Mouse (Mus musculus): ENCODE measurements around the gene Taok3. TPM values are rescaled to one million over a fixed set of nuclear protein-coding genes. Genes with fewer than 3 reads are reported as not detected.

Taok3 gene
- polyA plus RNA-seq, 1 experiment, result 6.3 TPM

- H3K4me1 ChIP-seq (ENCODE audit: control insufficient read depth, insufficient read depth, insufficient read length, low read length), result peaks cover 6% of the 10 kb centered on the region; the same call in 1 of the 2 replicates
- H3K27ac ChIP-seq (replicated peaks; ENCODE audit: low read depth, low read length), result no peak overlapping the region
- no peak overlapping the region for H3K4me3 ChIP-seq (ENCODE audit: insufficient read depth, low read depth, low read length)
These were observed 47.0 kb downstream of the Taok3 start for GRCm38 (mm10) chr5:117166811-117167365.

GRCm38 (mm10) chr5:117168351-117169100 lies 48.6 kb downstream of the Taok3 start:
- Histone ChIP-seq H3K4me3 (ENCODE audit: insufficient read depth, low read depth, low read length) (no peak overlapping the region), H3K27ac (replicated peaks; ENCODE audit: low read depth, low read length) (no peak overlapping the region), H3K4me1 (ENCODE audit: control insufficient read depth, insufficient read depth, insufficient read length, low read length) (0 out of 2 replicates have a peak, but pooled peaks cover 2% of the 10 kb centered on the region)

DNA sequence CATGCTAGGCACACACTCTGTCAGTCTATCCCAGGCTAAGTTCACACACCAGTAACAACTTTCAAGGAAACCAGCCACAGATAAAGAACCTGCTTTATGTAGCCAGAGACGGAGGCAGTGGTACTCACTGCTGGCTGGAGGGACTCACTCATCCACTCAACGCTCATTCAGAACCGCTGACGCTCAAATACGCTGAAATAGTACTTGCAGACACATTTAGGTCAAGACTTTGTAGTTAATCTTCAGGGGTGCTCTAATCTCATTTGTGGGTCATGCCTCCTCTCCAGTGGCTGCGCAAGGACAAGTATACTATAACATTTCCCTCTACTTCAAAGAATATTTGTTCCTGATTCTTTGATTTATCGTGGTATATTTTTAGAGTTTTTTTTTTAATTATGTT lies 54.1 kb downstream of the Taok3 start:
- no peak overlapping the region for H3K27ac ChIP-seq (replicated peaks; ENCODE audit: low read depth, low read length)
- 0 out of 2 replicates have a peak, but pooled peaks cover 2% of the 10 kb centered on the region for H3K4me1 ChIP-seq (ENCODE audit: control insufficient read depth, insufficient read depth, insufficient read length, low read length)
- H3K4me3 ChIP-seq (ENCODE audit: insufficient read depth, low read depth, low read length), result no peak overlapping the region

- Histone ChIP-seq H3K4me1 (ENCODE audit: control insufficient read depth, insufficient read depth, insufficient read length, low read length) (no peaks in the 10 kb centered on the region), H3K27ac (replicated peaks; ENCODE audit: low read depth, low read length) (no peak overlapping the region), H3K4me3 (ENCODE audit: insufficient read depth, low read depth, low read length) (no peak overlapping the region)
These were observed 56.0 kb downstream of the Taok3 start for GRCm38 (mm10) chr5:117175896-117176295.

DNA sequence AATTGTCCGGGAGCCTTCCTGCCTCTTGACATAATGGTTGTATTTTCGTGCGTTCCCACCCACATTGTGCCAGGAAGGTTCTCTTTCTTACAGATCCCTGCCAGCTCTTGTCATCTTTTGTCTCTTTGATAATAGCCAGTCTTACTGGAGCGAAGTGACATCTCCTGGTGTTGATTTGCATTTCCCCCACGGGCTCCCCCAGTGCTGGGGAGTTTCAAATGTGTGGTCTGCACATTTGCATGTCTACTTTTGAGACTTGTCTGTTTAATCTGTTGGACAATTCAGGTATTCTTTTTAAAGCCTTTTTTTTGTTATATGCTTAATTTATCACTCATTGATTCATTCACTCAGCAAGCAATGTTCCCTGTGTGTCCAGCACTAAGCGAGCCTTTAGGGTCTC lies 58.1 kb downstream of the Taok3 start:
- Histone ChIP-seq H3K27ac (replicated peaks; ENCODE audit: low read depth, low read length) (no peak overlapping the region), H3K4me1 (ENCODE audit: control insufficient read depth, insufficient read depth, insufficient read length, low read length) (no peaks in the 10 kb centered on the region), H3K4me3 (ENCODE audit: insufficient read depth, low read depth, low read length) (no peak overlapping the region)

DNA sequence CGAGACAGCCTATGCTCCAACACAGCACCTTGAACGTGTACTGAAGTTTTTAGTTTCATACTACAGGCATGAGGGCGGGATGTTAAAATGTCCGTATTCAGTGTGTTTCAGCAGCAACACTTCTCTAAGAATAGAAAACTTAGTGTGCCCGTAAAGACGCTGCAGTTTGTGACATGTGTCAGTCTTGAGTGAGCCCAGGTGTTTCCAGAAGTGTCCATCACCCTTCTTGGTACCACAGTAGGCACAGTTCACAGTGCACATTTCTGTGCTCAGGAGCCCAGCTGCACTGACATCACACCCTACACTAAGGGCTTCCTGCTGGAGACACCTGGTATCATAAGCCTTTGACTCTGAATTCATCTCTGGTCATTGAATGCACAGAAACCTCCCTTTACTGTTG lies 58.6 kb downstream of the Taok3 start:
- H3K27ac ChIP-seq (replicated peaks; ENCODE audit: low read depth, low read length), result no peak overlapping the region
- no peaks in the 10 kb centered on the region for H3K4me1 ChIP-seq (ENCODE audit: control insufficient read depth, insufficient read depth, insufficient read length, low read length)
- H3K4me3 ChIP-seq (ENCODE audit: insufficient read depth, low read depth, low read length), result no peak overlapping the region

GRCm38 (mm10) chr5:117181921-117182320 lies 62.0 kb downstream of the Taok3 start:
- no peak overlapping the region for H3K4me3 ChIP-seq (ENCODE audit: insufficient read depth, low read depth, low read length)
- no peaks in the 10 kb centered on the region for H3K4me1 ChIP-seq (ENCODE audit: control insufficient read depth, insufficient read depth, insufficient read length, low read length)
- H3K27ac ChIP-seq (replicated peaks; ENCODE audit: low read depth, low read length), result 0 out of 2 replicates have a peak overlapping the region, but pooled peaks have one; percentile 13

DNA sequence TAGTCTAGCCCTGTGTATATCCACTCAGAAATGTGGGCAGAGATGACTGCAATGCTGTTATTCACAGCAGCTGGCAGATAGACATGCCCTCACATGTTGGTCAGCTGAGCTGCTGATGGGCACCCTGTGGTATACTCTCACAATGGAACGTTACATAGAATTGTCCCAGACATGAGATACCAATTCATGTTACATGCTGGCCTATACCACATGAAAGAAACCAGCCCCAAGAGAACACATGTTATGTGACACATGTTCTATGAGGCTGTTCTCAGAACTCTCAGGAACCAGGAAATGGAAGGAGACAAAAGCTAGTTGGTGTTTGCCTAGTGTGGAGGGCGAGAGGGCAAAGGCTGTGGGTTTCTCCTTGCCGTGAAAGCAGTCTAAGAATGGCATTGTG lies 62.5 kb downstream of the Taok3 start:
- Histone ChIP-seq H3K27ac (replicated peaks; ENCODE audit: low read depth, low read length) (no peak overlapping the region), H3K4me3 (ENCODE audit: insufficient read depth, low read depth, low read length) (no peak overlapping the region), H3K4me1 (ENCODE audit: control insufficient read depth, insufficient read depth, insufficient read length, low read length) (no peaks in the 10 kb centered on the region)

DNA sequence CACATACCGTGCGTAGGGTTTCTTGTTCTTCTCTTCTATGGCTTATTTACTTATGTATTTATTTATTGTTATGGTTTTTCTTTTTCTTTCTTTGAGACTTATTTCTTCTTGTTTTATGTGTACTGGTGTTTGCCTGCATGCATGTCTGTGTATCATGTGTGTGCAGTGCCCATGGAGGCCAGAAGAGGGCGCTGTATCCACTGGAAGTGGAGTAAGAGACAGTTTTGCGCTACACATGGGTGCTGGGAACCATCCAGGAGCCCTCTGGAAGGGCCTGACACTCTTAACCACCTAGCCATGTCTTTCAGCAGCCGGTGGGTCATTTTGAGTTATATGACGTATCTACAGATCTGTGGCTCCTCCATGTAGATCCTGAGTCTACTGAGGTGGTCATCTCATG lies 64.9 kb downstream of the Taok3 start:
- H3K27ac ChIP-seq (replicated peaks; ENCODE audit: low read depth, low read length), result no peak overlapping the region
- no peaks in the 10 kb centered on the region for H3K4me1 ChIP-seq (ENCODE audit: control insufficient read depth, insufficient read depth, insufficient read length, low read length)
- no peak overlapping the region for H3K4me3 ChIP-seq (ENCODE audit: insufficient read depth, low read depth, low read length)

DNA sequence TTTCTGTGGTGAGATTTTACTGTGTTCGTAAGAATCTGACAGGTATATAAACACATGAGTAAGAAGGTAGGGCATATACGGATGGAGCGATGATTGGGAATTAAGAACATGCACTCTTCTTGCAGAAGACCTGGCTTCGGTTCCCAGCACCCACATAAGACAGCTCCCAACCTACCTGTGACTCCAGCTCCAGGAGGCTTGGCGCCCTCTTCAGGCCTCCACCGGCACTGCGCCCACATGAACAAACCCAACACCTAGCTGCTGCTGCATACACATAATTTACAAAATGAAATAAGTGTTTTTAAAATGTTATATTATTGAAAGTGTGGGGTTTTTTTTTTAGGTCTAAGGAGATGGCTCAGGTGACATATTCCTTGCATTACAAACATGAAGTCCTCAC lies 65.7 kb downstream of the Taok3 start:
- no peaks in the 10 kb centered on the region for H3K4me1 ChIP-seq (ENCODE audit: control insufficient read depth, insufficient read depth, insufficient read length, low read length)
- no peak overlapping the region for H3K27ac ChIP-seq (replicated peaks; ENCODE audit: low read depth, low read length)
- no peak overlapping the region for H3K4me3 ChIP-seq (ENCODE audit: insufficient read depth, low read depth, low read length)

- no peaks in the 10 kb centered on the region for H3K4me1 ChIP-seq (ENCODE audit: control insufficient read depth, insufficient read depth, insufficient read length, low read length)
- no peak overlapping the region for H3K4me3 ChIP-seq (ENCODE audit: insufficient read depth, low read depth, low read length)
These were observed 72.1 kb downstream of the Taok3 start for GRCm38 (mm10) chr5:117192061-117192460.

GRCm38 (mm10) chr5:117193748-117194147 lies 73.8 kb downstream of the Taok3 start:
- Histone ChIP-seq H3K4me1 (ENCODE audit: control insufficient read depth, insufficient read depth, insufficient read length, low read length) (no peaks in the 10 kb centered on the region), H3K4me3 (ENCODE audit: insufficient read depth, low read depth, low read length) (no peak overlapping the region), H3K27ac (replicated peaks; ENCODE audit: low read depth, low read length) (no peak overlapping the region)

More at GRCm38 (mm10) chr5:117192061-117192460, 72.1 kb downstream of the Taok3 start:
- no peak overlapping the region for H3K27ac ChIP-seq (replicated peaks; ENCODE audit: low read depth, low read length)

DNA sequence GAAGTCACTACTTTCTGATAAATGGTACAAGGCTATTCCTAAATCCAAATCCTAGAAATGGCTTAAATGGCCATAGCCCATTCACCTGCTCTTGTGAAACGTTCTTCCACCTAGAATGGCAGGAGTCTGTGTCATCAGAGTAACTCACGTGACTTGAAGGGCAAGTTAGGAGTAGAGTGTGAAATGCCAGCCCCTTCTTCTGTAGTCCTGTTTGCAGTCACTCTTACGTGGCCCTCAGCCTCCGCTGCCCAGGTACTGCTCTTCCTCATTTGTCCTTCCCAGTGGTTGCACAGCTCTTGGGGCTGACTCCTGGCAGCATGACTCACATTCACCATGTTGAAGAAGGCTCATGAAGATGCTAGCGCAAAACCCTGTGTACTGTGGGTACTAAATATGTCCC lies 74.7 kb downstream of the Taok3 start:
- Histone ChIP-seq H3K27ac (replicated peaks; ENCODE audit: low read depth, low read length) (no peak overlapping the region), H3K4me1 (ENCODE audit: control insufficient read depth, insufficient read depth, insufficient read length, low read length) (no peaks in the 10 kb centered on the region), H3K4me3 (ENCODE audit: insufficient read depth, low read depth, low read length) (no peak overlapping the region)

DNA sequence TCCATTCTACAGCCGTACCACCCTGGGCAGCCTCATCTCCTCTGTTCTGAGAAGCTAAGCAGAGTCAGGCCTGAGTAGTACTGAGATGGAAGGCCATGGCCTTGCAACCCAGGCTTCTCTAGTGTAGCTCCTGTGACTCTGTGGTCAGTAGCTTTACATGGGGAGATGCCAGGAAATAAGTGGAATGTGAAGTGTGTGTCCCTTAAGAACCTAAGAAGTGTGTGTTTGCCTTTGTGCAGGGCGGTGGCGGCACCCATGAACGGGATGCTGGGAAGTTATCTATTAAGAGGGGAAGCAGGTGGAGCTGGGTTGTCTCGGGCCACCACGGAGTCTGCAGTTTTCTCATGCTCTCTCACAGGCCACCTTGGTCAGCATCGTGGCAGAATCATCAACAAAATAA lies 76.6 kb downstream of the Taok3 start:
- H3K27ac ChIP-seq (replicated peaks; ENCODE audit: low read depth, low read length), result no peak overlapping the region
- H3K4me3 ChIP-seq (ENCODE audit: insufficient read depth, low read depth, low read length), result no peak overlapping the region
- H3K4me1 ChIP-seq (ENCODE audit: control insufficient read depth, insufficient read depth, insufficient read length, low read length), result no peaks in the 10 kb centered on the region

DNA sequence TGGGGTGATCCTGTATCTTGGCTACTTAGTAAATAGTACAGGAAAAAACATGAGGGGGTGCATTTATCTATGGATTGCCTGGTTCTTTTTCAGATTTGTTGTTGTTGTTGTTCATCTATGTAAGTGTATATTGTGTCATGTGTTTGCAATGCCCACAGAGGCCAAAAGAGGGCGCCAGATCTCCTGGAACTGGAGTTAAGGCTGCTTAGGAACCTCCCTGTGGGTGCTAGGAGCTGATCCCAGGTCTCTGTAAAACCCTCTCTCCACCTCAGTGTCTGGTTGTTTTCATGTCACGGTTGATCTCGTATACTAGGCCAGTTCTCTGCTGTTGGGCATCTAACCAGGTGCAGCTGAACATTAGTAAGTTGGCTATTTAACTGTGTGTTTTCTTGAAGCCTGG lies 78.5 kb downstream of the Taok3 start:
- no peaks in the 10 kb centered on the region for H3K4me1 ChIP-seq (ENCODE audit: control insufficient read depth, insufficient read depth, insufficient read length, low read length)
- H3K4me3 ChIP-seq (ENCODE audit: insufficient read depth, low read depth, low read length), result no peak overlapping the region
- H3K27ac ChIP-seq (replicated peaks; ENCODE audit: low read depth, low read length), result no peak overlapping the region

DNA sequence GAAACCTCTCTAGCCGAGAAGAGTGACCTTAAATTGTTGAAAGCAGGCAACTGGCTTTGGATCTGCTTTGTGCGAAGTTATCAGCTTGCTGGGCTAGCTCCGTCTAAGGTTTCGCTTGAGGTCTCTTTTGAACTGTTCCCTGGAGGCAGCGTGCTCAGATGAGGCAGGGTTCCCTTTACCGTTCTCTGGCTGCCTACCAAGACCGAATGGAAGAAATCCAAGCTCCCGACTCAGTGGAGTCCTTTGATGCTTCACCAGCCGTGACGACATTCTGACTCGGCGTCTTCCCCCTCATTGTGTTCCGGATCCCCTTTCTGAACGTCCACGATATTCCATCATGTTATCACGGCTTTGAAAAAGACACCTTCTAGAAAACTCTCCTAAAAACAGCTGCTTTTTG lies 87.4 kb downstream of the Taok3 start:
- H3K27ac ChIP-seq (replicated peaks; ENCODE audit: low read depth, low read length), result no peak overlapping the region
- no peaks in the 10 kb centered on the region for H3K4me1 ChIP-seq (ENCODE audit: control insufficient read depth, insufficient read depth, insufficient read length, low read length)
- no peak overlapping the region for H3K4me3 ChIP-seq (ENCODE audit: insufficient read depth, low read depth, low read length)
